Mouse (Mus musculus): ENCODE measurements around the gene Sohlh1.

Gene Sohlh1

GRCm38 (mm10) chr2:25847226-25847625 lies at the start of gene Sohlh1:
Gene Sohlh1 (minus strand): TSS chr2:25847248.
- DNase-seq (ENCODE audit: low spot score): no peak

DNA sequence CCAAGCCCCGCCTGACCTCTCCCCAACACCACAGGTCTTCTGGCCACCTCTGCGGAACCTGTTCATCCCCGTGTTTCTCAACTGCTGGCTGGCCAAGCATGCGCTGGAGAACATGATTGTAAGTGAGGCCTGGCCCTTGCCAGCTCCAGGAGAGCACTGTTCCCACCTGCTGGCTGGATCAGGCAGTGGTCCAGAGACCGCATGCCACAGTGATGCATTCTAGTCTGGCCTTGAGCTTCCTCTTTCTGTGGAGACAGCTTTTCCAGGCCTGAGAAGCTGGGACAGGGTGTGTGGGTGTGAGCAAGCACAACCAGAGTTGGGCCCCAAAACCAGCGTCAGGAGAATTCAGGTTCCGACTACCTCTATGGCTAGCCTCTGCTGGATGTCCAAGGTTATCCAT lies 45.4 kb upstream of the Sohlh1 start:
- no peak for DNase-seq (ENCODE audit: low spot score)

GRCm38 (mm10) chr2:25888144-25888543 lies 41.1 kb upstream of the Sohlh1 start:
- DNase-seq (ENCODE audit: low spot score): no peak

DNA sequence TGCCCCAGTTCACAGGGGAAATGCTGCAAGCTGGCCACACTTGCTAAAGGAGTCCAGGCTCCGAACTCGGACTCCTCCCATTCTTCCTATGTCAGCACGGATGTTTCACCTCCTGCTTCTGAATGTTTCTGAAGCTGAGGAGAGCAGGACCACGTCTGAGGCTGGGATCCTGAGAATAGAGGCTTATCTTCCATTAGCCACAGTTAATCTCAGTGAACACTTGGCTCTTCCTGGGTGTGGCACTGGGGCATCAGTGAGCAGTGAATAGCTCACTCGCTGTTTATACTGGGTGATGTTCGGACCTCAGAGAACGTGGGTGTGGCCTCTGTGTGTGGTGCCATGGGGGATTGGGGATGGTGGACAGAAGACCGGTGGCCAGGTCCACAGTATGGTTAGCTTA lies 40.2 kb upstream of the Sohlh1 start:
- no peak for DNase-seq (ENCODE audit: low spot score)

DNA sequence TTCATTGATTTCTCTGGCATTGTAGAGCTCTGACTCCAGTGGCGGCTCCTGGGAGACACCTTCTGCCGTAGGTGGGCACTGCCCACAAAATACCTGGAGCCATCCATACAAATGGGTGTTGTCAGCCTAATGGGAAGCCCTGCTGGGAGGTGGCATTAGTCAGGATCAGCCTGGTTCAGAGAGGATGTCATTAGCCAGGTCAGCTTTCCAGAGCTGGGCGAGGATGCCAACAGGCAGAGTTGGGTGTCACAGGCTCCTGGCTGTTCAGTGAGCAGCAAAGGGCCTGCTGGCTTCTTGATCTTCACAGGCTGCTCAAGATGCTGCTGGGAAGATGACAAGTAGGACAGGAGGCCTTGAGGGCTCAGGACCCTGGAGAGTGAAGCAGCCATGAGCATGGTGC lies 37.7 kb upstream of the Sohlh1 start:
- DNase-seq (ENCODE audit: low spot score): no peak

DNA sequence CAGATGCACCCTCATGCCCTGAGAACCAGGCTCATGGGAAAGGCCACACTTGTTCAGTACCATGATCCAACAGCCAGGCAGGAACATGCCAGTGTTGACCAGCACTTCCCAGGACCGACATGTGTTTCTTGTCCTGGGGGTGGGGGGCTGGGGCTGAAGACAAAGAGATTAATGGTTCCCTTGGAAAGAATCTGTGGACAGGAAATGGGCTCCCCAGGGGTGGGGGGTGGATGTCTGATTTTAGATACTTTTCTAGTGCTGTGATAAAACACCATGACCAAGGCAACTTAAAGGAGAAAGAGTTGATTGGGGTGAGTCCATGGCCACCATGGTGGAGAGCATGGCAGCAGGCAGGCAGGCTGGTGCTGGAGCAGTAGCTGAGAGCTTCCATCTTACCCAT lies 35.2 kb upstream of the Sohlh1 start:
- no peak for DNase-seq (ENCODE audit: low spot score)

DNA sequence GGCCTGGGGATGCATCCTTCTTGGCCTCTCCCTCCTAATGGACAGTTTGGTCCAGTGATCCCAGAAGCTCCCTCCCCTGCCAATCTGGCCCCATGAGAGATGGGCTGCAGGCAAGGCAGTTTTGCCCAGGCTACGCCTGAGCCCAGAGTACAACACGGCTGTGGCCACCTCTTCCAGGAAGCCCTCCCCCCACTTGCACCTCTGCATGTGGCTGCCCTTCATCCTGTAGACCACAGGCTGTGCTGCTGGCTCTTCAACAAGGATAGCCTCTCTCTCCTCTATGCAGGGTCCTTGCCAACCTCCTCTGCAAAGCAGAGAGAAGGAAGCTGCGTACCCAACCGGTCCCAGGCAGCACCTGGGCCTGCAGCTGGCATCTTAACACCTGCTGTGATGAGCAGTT lies 32.0 kb upstream of the Sohlh1 start:
- DNase-seq (ENCODE audit: low spot score): no peak

DNA sequence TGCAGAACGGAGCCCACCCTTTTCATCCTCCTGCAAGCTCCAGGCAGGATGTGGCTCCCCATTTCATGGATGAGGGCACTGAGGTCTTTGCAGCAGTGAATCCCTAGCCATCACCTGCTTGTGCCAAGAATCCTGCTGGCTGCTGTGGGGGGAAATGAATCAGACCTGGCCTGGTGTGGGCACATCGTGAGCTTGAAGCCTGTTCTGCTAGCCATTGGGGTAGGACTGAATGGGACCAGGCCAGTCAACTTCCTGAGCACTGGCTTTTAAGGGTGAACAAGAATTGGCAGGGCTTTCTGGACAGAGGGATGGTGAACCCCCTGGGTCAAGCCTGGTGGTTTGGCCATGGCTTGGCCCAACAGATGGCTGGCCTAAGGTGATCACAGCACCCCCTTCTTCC lies 31.5 kb upstream of the Sohlh1 start:
- DNase-seq (ENCODE audit: low spot score): no peak

GRCm38 (mm10) chr2:25877736-25878268 lies 30.8 kb upstream of the Sohlh1 start:
- DNase-seq (ENCODE audit: low spot score): no peak

DNA sequence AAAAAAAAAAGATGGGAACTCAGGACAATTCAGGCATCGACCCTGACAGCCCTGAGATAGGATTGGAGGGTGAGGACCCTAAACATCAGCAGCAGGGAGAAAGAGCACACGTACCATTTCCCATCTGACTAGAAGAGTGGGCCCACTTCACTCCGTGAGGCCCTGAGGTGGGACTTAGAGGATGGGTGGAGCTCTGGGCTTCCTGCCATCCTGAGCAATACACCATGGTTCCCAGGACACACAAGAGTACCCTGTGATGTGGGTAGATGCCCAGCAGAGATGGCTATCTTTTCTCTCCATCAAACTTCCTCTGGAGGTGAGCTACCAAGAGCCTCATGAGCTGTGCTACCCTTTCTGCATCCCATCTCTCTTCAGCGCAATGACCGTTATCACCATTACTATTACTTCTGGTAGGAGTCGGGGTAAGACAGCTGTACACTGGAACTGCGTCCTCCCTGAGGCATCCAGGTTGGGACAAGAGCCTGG lies 30.2 kb upstream of the Sohlh1 start:
- no peak for DNase-seq (ENCODE audit: low spot score)

GRCm38 (mm10) chr2:25866656-25867055 lies 19.6 kb upstream of the Sohlh1 start:
- DNase-seq (ENCODE audit: low spot score): no peak

GRCm38 (mm10) chr2:25865412-25865811 lies 18.4 kb upstream of the Sohlh1 start:
- DNase-seq (ENCODE audit: low spot score): no peak

DNA sequence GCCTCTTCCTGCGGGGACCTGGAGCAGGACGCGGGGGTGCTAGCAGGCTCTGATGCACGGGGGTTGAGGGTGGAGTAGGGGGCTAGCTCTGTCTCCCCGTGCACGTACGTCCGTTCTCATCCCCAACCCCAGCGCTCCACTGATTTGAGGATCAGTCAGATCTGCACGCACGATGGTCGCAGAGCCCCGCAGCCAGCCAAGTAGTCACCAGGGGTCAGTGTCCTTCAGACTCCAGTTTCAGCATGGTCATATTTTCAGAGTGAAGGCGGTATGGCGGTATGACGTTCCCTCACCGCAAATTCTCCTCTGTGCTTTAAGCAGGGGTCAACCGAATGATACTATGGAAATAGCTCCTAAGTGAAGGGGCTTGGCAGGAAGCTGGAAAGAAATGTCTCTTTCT lies 17.2 kb upstream of the Sohlh1 start:
- DNase-seq (ENCODE audit: low spot score): no peak

GRCm38 (mm10) chr2:25863337-25864131 lies 16.5 kb upstream of the Sohlh1 start, which contains the start of gene Kcnt1:
Gene Kcnt1 (plus strand): TSS chr2:25863734.
- no peak for DNase-seq (ENCODE audit: low spot score)

DNA sequence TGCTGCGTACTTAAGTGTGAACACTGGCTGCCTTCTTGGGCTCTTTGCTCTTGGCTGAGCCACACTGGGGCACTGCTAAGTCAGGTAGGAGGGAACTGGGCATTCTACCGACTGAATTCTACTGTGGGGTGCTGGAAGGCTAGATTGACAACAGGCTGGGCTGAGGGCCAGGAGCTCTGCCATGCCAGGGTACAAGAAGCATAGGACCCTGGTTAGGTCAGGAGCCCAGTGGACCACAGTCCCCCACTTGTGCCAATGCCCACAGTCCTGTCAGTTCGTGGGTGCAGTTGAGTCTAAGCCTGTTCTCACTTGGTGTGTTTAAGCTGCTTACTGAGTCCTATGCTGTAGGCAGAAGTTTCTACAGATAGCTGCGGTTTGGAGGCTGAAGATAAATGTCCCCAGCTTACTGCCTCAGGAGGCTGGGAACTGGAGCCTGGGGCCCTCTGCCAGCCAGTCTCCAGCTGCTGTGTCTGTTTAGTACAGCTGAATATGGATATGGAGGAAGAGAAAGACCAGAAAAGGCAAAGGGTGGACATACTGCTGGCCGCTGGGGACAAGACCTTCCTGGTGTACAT lies 15.7 kb upstream of the Sohlh1 start:
- DNase-seq (ENCODE audit: low spot score): no peak

- no peak for DNase-seq (ENCODE audit: low spot score)
Observed at GRCm38 (mm10) chr2:25862038-25862437, 15.0 kb upstream of the Sohlh1 start.

- no peak for DNase-seq (ENCODE audit: low spot score)
Observed at GRCm38 (mm10) chr2:25859891-25860290, 12.8 kb upstream of the Sohlh1 start.

- no peak for DNase-seq (ENCODE audit: low spot score)
Observed at GRCm38 (mm10) chr2:25853998-25854397, 7.0 kb upstream of the Sohlh1 start.

DNA sequence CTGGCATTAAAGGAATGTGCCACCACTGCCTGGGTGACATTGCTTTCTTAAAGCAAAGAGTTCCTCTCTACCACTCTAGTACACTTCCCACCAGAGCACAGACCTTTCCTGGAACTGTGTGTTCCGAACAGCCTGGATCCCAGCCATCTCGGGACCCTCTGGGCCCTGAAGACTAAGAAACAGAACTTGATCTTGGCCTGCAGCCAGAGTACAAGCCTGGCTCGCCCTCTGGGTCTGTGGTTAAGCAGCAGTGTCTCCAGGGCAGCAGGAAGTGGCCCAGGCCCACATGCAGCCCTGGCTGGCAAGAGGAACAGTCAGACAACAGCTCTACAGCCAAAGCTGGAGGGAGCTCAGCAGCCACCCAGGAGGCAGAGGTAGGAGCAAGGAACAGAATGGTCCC lies 5.6 kb upstream of the Sohlh1 start:
- DNase-seq (ENCODE audit: low spot score): no peak

GRCm38 (mm10) chr2:25850330-25850729 lies 3.3 kb upstream of the Sohlh1 start:
- DNase-seq (ENCODE audit: low spot score): no peak

DNA sequence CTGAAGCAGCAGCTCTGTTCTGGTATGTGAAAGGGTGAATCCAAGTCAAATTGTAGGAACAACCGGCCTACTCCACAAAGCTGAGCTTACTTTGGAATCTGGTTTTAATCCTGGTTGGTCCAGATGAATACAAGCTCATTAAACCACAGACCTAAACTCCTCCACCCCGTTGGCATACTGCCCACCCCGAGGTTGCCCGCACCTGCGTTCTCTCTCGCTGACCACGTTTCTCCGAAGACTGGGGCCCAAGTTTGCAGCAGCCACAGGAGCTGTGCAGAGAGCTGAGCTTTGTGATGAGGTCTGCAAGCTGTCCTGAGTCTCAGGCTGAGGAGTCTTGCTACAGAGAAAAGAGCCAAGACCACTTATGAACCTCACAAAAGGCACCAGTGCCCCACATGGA lies 532 bp downstream of the Sohlh1 start:
- DNase-seq (ENCODE audit: low spot score): no peak

DNA sequence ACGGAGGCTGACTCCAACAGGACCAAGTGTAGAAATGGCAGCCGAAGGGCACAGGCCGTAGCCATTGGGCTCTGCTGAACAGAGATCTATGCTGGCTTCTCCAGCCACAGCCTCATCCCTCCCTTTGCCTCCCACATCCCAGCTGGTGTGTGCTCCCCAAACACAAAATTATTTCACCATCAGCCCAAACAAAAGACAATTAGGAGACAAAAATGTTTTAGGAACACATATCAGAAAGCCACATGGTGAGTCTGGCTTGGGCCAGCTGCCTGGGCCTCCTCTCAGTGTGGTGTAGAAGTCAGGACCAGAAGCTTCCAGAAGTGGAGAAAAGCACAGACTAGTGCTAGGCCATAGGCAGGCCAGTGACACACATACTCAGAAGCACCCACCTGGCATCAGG lies 3.0 kb downstream of the Sohlh1 start:
- DNase-seq (ENCODE audit: low spot score): no peak

DNA sequence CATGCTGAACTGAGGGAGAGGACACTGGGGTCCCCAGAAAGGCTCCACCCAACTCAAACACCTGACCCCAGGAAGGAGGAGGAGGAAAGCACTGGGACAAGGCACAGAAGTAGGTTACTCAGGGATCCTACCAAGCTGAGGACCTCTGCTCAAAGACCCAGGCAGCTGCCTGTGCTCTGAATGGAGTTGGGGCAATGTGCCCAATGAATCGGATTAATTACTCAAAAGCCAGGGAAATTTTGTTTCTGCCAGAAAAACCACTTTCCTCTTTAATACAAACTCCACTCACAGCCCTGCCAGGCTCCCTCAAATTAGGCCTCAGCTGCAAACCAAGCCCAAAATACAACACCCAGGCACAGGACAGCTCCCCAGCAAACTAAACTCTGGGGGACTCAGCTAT lies 4.3 kb downstream of the Sohlh1 start:
- DNase-seq (ENCODE audit: low spot score): no peak

GRCm38 (mm10) chr2:25842161-25842560 lies 4.9 kb downstream of the Sohlh1 start:
- no peak for DNase-seq (ENCODE audit: low spot score)

Data from urinary bladder, postnatal 10 days (tissue).